In the genomic region with DNA sequence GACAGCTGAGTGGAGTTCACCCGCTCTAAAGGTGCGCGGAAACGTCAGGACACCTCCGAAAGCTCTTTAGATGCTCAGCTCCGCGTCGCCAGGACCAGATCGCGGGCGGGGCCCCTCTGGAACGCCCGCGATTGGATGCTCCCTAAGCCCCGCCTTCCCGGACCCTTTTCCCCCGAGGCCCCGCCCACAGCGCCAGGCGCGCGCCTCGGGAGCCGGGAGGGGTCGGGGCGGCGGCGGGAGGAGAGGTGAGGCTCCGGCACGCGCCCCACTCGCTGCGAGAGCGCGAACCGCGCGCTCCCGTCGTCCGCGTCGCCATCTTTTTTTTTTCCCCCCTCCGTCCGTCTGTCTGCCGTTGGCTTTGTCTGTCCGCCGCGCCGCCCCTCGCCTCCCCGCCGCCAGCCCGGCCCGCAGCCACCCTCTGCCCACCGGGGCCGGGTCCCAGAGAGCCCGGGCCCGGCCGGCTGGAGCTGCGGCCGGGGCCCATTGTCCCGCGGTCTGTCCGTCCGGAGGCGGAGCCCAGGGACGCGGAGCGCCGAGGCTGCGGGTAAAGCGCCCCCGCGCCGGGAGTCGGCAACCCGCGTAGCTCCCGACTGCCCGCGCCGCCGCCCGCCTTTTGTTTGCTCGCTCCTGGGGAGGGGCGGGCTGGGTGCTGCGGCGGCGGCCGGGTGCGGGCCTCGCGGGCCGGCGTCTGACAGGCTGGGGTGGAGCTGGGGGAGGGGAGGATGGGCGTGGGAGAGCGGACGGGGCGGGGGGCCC, we compare ENCODE assay signal across 8 mouse cellular contexts. TPM values are rescaled to one million over a fixed set of nuclear protein-coding genes. Genes with fewer than 3 reads are reported as not detected.
DNase-seq lines count a peak whose midpoint lies in the region; ATAC-seq and TF ChIP-seq lines count a peak whose summit lies in the region.

A gene (plus strand): TSS at position 227 of the 756 bp plus-strand sequence.

- intact Hi-C loops in heart, postnatal 10 days (cut with DNase I) = loop anchor here (5.0 kb wide), 2 partner anchors 98 to 212 kb away; a partner anchor contains a TSS

- TF ChIP-seq RAD21 in CH12.LX (IDR thresholded peaks at IDR 0.05; ENCODE audit: low read depth, low read length) = no peak

- no peak for TF ChIP-seq EP300 in CH12.LX (IDR thresholded peaks at IDR 0.05; ENCODE audit: low read length)
- no peak for TF ChIP-seq EP300 in liver, postnatal 0 days (IDR thresholded peaks at IDR 0.05; ENCODE audit: low read depth)

- DNase-seq in CH12.LX (ENCODE audit: extremely low read depth) = peak; percentile 88
- peak; percentile 95 for DNase-seq in c-Kit-positive CD71-positive TER-119-negative erythroid progenitor cells, embryonic 14.5 days (ENCODE audit: low read depth)
- DNase-seq in heart, postnatal 10 days = peak; percentile 92 to 94
- peak; percentile 81 for DNase-seq in large intestine, adult 2 months (ENCODE audit: low read depth, low spot score)
- peak; percentile 94 for DNase-seq in liver, postnatal 0 days
- DNase-seq in testis, postnatal 10 days (ENCODE audit: low spot score) = peak; percentile 97

- H3K4me3 ChIP-seq in CH12.LX (replicated peaks in 1 of 3; ENCODE audit: low read depth in 2 of 3, low read length in 2 of 3, poor library complexity in 1 of 3) = peak within 1 kb of the TSS; percentile 61 to 77 (median 73)
- peak within 1 kb of the TSS; percentile 87 for H3K4me3 ChIP-seq in forebrain, embryonic 12.5 days (replicated peaks)
- peak within 1 kb of the TSS; percentile 87 for H3K4me3 ChIP-seq in liver, postnatal 0 days (ENCODE audit: low read depth, low read length)
- peak within 1 kb of the TSS; percentile 99 for H3K4me3 ChIP-seq in neural tube, embryonic 14.5 days (ENCODE audit: low read depth, low read length)

- H3K27ac ChIP-seq in CH12.LX (ENCODE audit: insufficient read depth, low read depth) = no peak within 1 kb of the TSS
- peak within 1 kb of the TSS; percentile 95 for H3K27ac ChIP-seq in forebrain, embryonic 12.5 days
- H3K27ac ChIP-seq in liver, postnatal 0 days (ENCODE audit: low read depth) = peak within 1 kb of the TSS; percentile 89
- H3K27ac ChIP-seq in neural tube, embryonic 14.5 days (ENCODE audit: low read depth, low read length) = peak within 1 kb of the TSS; percentile 97

- 0% methylated on average over 79 of the region's 100 CpGs for WGBS in forebrain, embryonic 12.5 days
- under 1% methylated on average over 93 of the region's 100 CpGs for WGBS in large intestine, adult 2 months
- under 1% methylated on average over 75 of the region's 100 CpGs for WGBS in liver, postnatal 0 days (ENCODE audit: insufficient replicate concordance)
- WGBS in neural tube, embryonic 14.5 days = under 1% methylated on average over 69 of the region's 100 CpGs

- peaks cover 0 to 23% of the 10 kb centered on the region in 2 experiments for H3K36me3 ChIP-seq in CH12.LX (replicated peaks in 1 of 2; ENCODE audit: control insufficient read depth in 1 of 2, insufficient read depth in 1 of 2, low read length in 1 of 2)
- H3K36me3 ChIP-seq in forebrain, embryonic 12.5 days (replicated peaks) = peaks cover 29% of the 10 kb centered on the region
- H3K36me3 ChIP-seq in liver, postnatal 0 days (replicated peaks; ENCODE audit: insufficient read depth, low read length) = peaks cover 18% of the 10 kb centered on the region
- peaks cover 26% of the 10 kb centered on the region for H3K36me3 ChIP-seq in neural tube, embryonic 14.5 days (ENCODE audit: control insufficient read depth, insufficient read depth, low read length)

- H3K79me2 ChIP-seq in CH12.LX (replicated peaks; ENCODE audit: control insufficient read depth, extremely low read depth, insufficient read depth, poor library complexity, severe bottlenecking) = no peaks in the 10 kb centered on the region

- dilution Hi-C loops in CH12.LX (cut with MboI; ENCODE audit: extremely low pct_ligation_motif_present, extremely low pct_unique_long_range_greater_than_20kb, low sequenced_read_pairs) = no loop called here

- peaks cover 21% of the 10 kb centered on the region for H3K27me3 ChIP-seq in CH12.LX (replicated peaks)
- peaks cover 25% of the 10 kb centered on the region for H3K27me3 ChIP-seq in forebrain, embryonic 12.5 days
- no peaks in the 10 kb centered on the region for H3K27me3 ChIP-seq in liver, postnatal 0 days (ENCODE audit: insufficient read depth, low read length)
- H3K27me3 ChIP-seq in neural tube, embryonic 14.5 days (ENCODE audit: control insufficient read depth, insufficient read depth, low read length) = no peaks in the 10 kb centered on the region

- in situ Hi-C loops in CH12.LX (cut with MboI; ENCODE audit: low pct_ligation_motif_present, low pct_unique_long_range_greater_than_20kb, low sequenced_read_pairs) = no loop called here

- H3K9me3 ChIP-seq in CH12.LX (replicated peaks; ENCODE audit: low read length) = no peaks in the 10 kb centered on the region
- H3K9me3 ChIP-seq in forebrain, embryonic 12.5 days = no peaks in the 10 kb centered on the region
- H3K9me3 ChIP-seq in liver, postnatal 0 days (ENCODE audit: low read length) = no peaks in the 10 kb centered on the region
- H3K9me3 ChIP-seq in neural tube, embryonic 14.5 days (ENCODE audit: control insufficient read depth, low read length) = no peaks in the 10 kb centered on the region

- H3K9ac ChIP-seq in CH12.LX (ENCODE audit: insufficient read depth, low read depth) = peak within 1 kb of the TSS; percentile 80
- peak within 1 kb of the TSS; percentile 99 for H3K9ac ChIP-seq in forebrain, embryonic 12.5 days
- peak within 1 kb of the TSS; percentile 94 for H3K9ac ChIP-seq in liver, postnatal 0 days (replicated peaks)
- H3K9ac ChIP-seq in neural tube, embryonic 14.5 days (replicated peaks; ENCODE audit: low read depth, low read length) = peak within 1 kb of the TSS; percentile 99

- peak; percentile 58 for TF ChIP-seq POLR2A in CH12.LX (IDR thresholded peaks at IDR 0.05; ENCODE audit: low read depth, low read length)

- peaks cover 0 to 20% of the 10 kb centered on the region in 2 experiments; a peak in 2 of 4 replicates for H3K4me1 ChIP-seq in CH12.LX (ENCODE audit: control insufficient read depth in 1 of 2, insufficient read depth in 2 of 2)
- peaks cover 33% of the 10 kb centered on the region for H3K4me1 ChIP-seq in forebrain, embryonic 12.5 days
- peaks cover 21% of the 10 kb centered on the region for H3K4me1 ChIP-seq in liver, postnatal 0 days (ENCODE audit: insufficient read depth)
- H3K4me1 ChIP-seq in neural tube, embryonic 14.5 days (ENCODE audit: control insufficient read depth, insufficient read depth, low read length) = peaks cover 23% of the 10 kb centered on the region

- H3K4me2 ChIP-seq in CH12.LX (ENCODE audit: insufficient read depth, low read depth, poor library complexity, severe bottlenecking) = peak within 1 kb of the TSS; percentile 80
- peak within 1 kb of the TSS; percentile 73 for H3K4me2 ChIP-seq in forebrain, embryonic 12.5 days
- peak within 1 kb of the TSS; percentile 80 for H3K4me2 ChIP-seq in liver, postnatal 0 days (ENCODE audit: low read depth, low read length)
- H3K4me2 ChIP-seq in neural tube, embryonic 14.5 days (ENCODE audit: low read depth, low read length) = peak within 1 kb of the TSS; percentile 91

- TF ChIP-seq CTCF in CH12.LX (conservative IDR thresholded peaks at IDR 0.05 in 1 of 2, IDR thresholded peaks at IDR 0.05 in 1 of 2; ENCODE audit: low read depth in 2 of 2, low read length in 2 of 2) = no peak
- no peak for TF ChIP-seq CTCF in liver, postnatal 0 days (IDR thresholded peaks at IDR 0.05; ENCODE audit: low read depth)

- ATAC-seq in forebrain, embryonic 12.5 days (ENCODE audit: low FRiP score) = peak; percentile 89
- ATAC-seq in liver, postnatal 0 days = peak; percentile 93
- ATAC-seq in neural tube, embryonic 14.5 days (ENCODE audit: low read depth) = peak; percentile 83

TF ChIP-seq in CH12.LX, 34 proteins besides CTCF, POLR2A, EP300 and RAD21 (continues in another document):
- TF ChIP-seq ZC3H11A (IDR thresholded peaks at IDR 0.05; ENCODE audit: low read depth, low read length) (no peak), CHD2 (IDR thresholded peaks at IDR 0.05; ENCODE audit: low read length) (no peak), ETS1 (conservative IDR thresholded peaks at IDR 0.05; ENCODE audit: low read depth, low read length) (no peak), USF2 (conservative IDR thresholded peaks at IDR 0.05; ENCODE audit: low read depth, low read length) (no peak), MAX (IDR thresholded peaks at IDR 0.05; ENCODE audit: low read length) (peak; percentile 48), KAT2A (IDR thresholded peaks at IDR 0.05; ENCODE audit: insufficient replicate concordance, low read length) (no peak), MYC (IDR thresholded peaks at IDR 0.05; ENCODE audit: low read depth, low read length) (no peak), E2F4 (IDR thresholded peaks at IDR 0.05; ENCODE audit: insufficient replicate concordance, low read depth, low read length) (0 out of 2 replicates have a peak, but pooled peaks have one; percentile 52), ZMIZ1 (IDR thresholded peaks at IDR 0.05; ENCODE audit: low read depth, low read length) (no peak), ZNF384 (IDR thresholded peaks at IDR 0.05; ENCODE audit: low read depth, low read length) (no peak; the same call in 1 of the 2 replicates), TCF12 (IDR thresholded peaks at IDR 0.05; ENCODE audit: low read depth, low read length) (0 out of 2 replicates have a peak, but pooled peaks have one; percentile 16), MAZ (IDR thresholded peaks at IDR 0.05; ENCODE audit: low read depth, low read length) (peak; percentile 58), MXI1 (IDR thresholded peaks at IDR 0.05; ENCODE audit: low read depth, low read length) (no peak), TBP (conservative IDR thresholded peaks at IDR 0.05; ENCODE audit: low read depth, low read length) (0 out of 2 replicates have a peak, but pooled peaks have one; percentile 26), IRF4 (IDR thresholded peaks at IDR 0.05; ENCODE audit: low read depth, low read length) (0 out of 2 replicates have a peak, but pooled peaks have one; percentile 9), SMC3 (IDR thresholded peaks at IDR 0.05; ENCODE audit: low read depth, low read length) (no peak), UBTF (IDR thresholded peaks at IDR 0.05; ENCODE audit: low read depth, low read length) (peak; percentile 49; the same call in 1 of the 2 replicates), NRF1 (IDR thresholded peaks at IDR 0.05; ENCODE audit: low read depth, low read length) (no peak), JUND (conservative IDR thresholded peaks at IDR 0.05; ENCODE audit: low read depth, low read length) (no peak)

RNA-seq across cellular contexts. Expression of the gene that starts here (rescaled TPM):
- total RNA-seq in CH12.LX (2012; rRNA removed) (5.0 and 5.1 TPM in 2 replicates), CH12.LX (2014; rRNA removed) (3.4 and 4.1 TPM in 2 replicates)
- polyA plus RNA-seq in CH12.LX (2012; ENCODE audit: insufficient read length, low read depth) = 4.1 and 5.2 TPM in 2 replicates
- 73.1 and 78.5 TPM in 2 replicates for polyA plus RNA-seq in forebrain, embryonic 12.5 days (2016; fragmentation: Nextera tagmentation; extraction: Ambion mirVana)
- total RNA-seq in heart, postnatal 10 days (2021) = 10 to 100 TPM; 13.1 to 15.2 TPM
- 5.6 and 6.3 TPM in 2 replicates for polyA plus RNA-seq in large intestine, adult 2 months (2012; rRNA removed)
- 3.1 and 3.7 TPM in 2 replicates for polyA plus RNA-seq in liver, postnatal 0 days (2015; fragmentation: Nextera tagmentation; extraction: Ambion mirVana)
- polyA plus RNA-seq in neural tube, embryonic 14.5 days (2014; fragmentation: Nextera tagmentation; extraction: Ambion mirVana) = 73.9 and 82.2 TPM in 2 replicates

Comparison
In these comparisons a context has a peak if more than half of its experiments do, and no peak if none do; other contexts are left out.
1. RNA of the gene that starts here (polyA plus RNA-seq): 73.1 to 78.5 TPM in forebrain, embryonic 12.5 days and 73.9 to 82.2 TPM in neural tube, embryonic 14.5 days; 5.6 to 6.3 TPM in large intestine, adult 2 months, 4.1 to 5.2 TPM in CH12.LX and 3.1 to 3.7 TPM in liver, postnatal 0 days; every median in the first group is over 10 times any median in the second.
2. Peak in every context shown above with its lines, with median percentiles within 50 percentile points of each other: DNase-seq, H3K4me2 ChIP-seq, H3K4me3 ChIP-seq, H3K9ac ChIP-seq and ATAC-seq.